Mouse (Mus musculus): ENCODE measurements at regions not wholly inside any gene's neighbourhood (a gene's known extent, or its start where the extent isn't known, plus 50 kb on each side); places are given as distances from the start of the nearest gene placed in this dataset.

DNA sequence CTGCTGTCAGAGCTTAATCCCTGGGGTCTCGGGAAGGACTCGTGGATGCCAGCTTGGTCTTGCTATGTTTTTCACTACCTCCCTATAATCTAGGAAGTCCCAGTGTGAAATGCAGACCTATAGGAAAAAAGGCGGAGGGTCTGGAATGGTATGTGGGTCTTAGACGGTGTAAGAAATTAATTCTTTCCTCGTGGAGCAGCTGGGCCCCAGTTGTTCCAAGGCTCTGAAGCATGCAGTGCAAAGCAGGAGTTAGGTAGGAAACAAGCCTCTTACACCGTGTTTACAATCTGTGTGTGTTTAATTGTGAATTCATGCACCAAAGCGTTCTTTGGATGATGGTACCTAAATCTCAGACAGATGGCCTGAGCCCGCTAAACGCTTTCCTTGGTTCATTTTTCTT is 241.1 kb downstream of the Atp23 start:
- TF ChIP-seq POLR2A (IDR thresholded peaks at IDR 0.05; ENCODE audit: insufficient read depth, low read depth, low read length) (no peak), CTCF (IDR thresholded peaks at IDR 0.05; ENCODE audit: insufficient read depth, low read depth, low read length) (no peak)
